Mouse (Mus musculus): ENCODE measurements around the gene Olfr320. TPM values are rescaled to one million over a fixed set of nuclear protein-coding genes. Genes with fewer than 3 reads are reported as not detected.
A peak's percentile ranks its signal among the peaks of the same experiment; 100 is the strongest.

The Olfr320 gene
- not detected in 2 replicates for polyA plus RNA-seq (2014; fragmentation: Nextera tagmentation; extraction: Ambion mirVana)

DNA sequence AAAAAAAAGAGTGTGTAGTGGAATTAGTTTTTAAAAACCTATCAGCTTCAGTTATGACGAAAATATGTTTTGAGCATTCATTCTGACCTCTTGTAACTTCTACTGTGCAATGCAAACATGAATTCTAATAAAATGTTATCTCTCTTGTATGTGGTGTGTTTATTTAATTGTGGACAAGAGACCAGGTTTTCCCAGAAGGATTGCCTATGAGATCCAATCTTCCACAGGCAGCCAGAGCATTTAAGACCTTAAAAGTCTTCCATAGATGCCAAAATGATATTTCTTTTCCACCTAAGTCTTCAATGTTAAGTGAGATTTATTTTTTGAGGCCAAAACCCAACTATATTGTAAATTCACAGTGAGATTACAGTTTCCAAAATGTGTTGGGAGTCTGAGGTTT lies at the start of gene Olfr320:
Olfr320 (plus strand) TSS at position 301 of the 400 bp plus-strand sequence.
- Histone ChIP-seq H3K4me2 (replicated peaks; ENCODE audit: low read depth, low read length) (no peak within 1 kb of the TSS), H3K4me1 (replicated peaks; ENCODE audit: control insufficient read depth, insufficient read depth, low read length) (no peaks in the 10 kb centered on the region), H3K9me3 (ENCODE audit: control insufficient read depth, low read length) (no peaks in the 10 kb centered on the region), H3K36me3 (ENCODE audit: control insufficient read depth, insufficient read depth, low read length) (no peaks in the 10 kb centered on the region), H3K9ac (ENCODE audit: low read depth, low read length) (no peak within 1 kb of the TSS), H3K27ac (ENCODE audit: low read depth, low read length) (no peak within 1 kb of the TSS), H3K27me3 (ENCODE audit: control insufficient read depth, insufficient read depth, low read length) (no peaks in the 10 kb centered on the region), H3K4me3 (ENCODE audit: low read depth, low read length) (no peak within 1 kb of the TSS)
- DNase-seq (ENCODE audit: low spot score): no peak
- ATAC-seq (ENCODE audit: low FRiP score): no peak
- 87% methylated on average over 1 of the region's 1 CpGs for WGBS

DNA sequence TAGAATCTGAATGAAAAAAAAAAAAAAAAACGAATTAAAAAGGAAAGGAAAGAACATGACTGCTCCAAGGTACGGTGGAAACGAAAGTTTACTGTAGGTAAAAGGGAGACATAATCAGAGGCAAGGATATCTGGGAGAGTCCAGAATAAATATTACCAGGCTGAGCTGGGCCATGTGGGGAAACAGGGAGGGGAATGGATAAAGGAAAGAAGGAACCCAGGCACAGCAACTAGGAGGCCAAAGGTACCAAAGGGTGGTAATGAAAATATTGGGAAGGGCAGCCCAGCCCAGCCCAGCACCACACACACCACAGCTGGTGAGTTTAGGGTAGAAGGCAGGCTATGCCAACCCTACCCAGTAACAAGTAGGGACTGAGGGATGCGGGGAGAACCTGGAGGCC lies 46.0 kb upstream of the Olfr320 start:
- Histone ChIP-seq H3K4me3 (ENCODE audit: low read depth, low read length) (no peak overlapping the region), H3K27ac (ENCODE audit: low read depth, low read length) (no peak overlapping the region), H3K4me2 (replicated peaks; ENCODE audit: low read depth, low read length) (no peak overlapping the region), H3K27me3 (ENCODE audit: control insufficient read depth, insufficient read depth, low read length) (no peaks in the 10 kb centered on the region), H3K4me1 (replicated peaks; ENCODE audit: control insufficient read depth, insufficient read depth, low read length) (no peaks in the 10 kb centered on the region), H3K36me3 (ENCODE audit: control insufficient read depth, insufficient read depth, low read length) (no peaks in the 10 kb centered on the region), H3K9ac (ENCODE audit: low read depth, low read length) (no peak overlapping the region), H3K9me3 (ENCODE audit: control insufficient read depth, low read length) (no peaks in the 10 kb centered on the region)
- DNase-seq (ENCODE audit: low spot score): no peak
- ATAC-seq (ENCODE audit: low FRiP score): no peak
- WGBS: 67% methylated on average over 4 of the region's 4 CpGs

DNA sequence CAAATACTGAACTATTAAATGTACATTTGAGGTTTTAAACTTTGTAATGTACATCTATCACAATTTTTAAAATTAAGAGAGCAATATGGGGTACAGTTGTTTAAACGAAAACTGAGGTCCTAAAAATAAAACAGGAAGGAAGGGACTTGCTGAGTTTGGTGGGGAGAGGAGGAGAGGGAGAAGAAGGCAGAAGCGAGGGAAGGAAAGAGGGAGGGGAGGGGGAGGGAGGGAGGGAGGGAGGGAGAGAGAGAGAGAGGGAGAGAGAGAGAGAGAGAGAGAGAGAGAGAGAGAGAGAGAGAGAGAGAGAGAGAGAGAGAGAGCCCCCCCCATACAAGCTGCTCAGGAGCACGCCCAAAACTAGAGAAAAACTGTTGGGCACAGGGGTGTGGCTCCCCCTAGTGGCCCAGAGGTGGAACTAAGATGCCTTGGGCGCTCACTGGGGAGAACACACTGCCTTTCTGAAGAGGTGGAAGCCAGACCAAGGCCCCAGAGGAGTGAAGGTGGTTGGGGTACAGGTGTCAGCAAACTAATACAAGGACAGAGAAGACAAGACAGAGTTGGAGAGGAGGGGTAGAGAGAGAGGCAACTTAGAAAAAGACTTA lies 44.4 kb upstream of the Olfr320 start:
- Histone ChIP-seq H3K4me2 (replicated peaks; ENCODE audit: low read depth, low read length) (no peak overlapping the region), H3K27me3 (ENCODE audit: control insufficient read depth, insufficient read depth, low read length) (peaks cover 5% of the 10 kb centered on the region), H3K27ac (ENCODE audit: low read depth, low read length) (no peak overlapping the region), H3K9ac (ENCODE audit: low read depth, low read length) (no peak overlapping the region), H3K36me3 (ENCODE audit: control insufficient read depth, insufficient read depth, low read length) (no peaks in the 10 kb centered on the region), H3K4me3 (ENCODE audit: low read depth, low read length) (no peak overlapping the region), H3K9me3 (ENCODE audit: control insufficient read depth, low read length) (no peaks in the 10 kb centered on the region), H3K4me1 (replicated peaks; ENCODE audit: control insufficient read depth, insufficient read depth, low read length) (peaks cover 2% of the 10 kb centered on the region; the same call in 1 of the 2 replicates)
- DNase-seq (ENCODE audit: low spot score) (peak; percentile 78), ATAC-seq (ENCODE audit: low FRiP score) (no peak)
- WGBS: 23% methylated on average over 3 of the region's 4 CpGs

DNA sequence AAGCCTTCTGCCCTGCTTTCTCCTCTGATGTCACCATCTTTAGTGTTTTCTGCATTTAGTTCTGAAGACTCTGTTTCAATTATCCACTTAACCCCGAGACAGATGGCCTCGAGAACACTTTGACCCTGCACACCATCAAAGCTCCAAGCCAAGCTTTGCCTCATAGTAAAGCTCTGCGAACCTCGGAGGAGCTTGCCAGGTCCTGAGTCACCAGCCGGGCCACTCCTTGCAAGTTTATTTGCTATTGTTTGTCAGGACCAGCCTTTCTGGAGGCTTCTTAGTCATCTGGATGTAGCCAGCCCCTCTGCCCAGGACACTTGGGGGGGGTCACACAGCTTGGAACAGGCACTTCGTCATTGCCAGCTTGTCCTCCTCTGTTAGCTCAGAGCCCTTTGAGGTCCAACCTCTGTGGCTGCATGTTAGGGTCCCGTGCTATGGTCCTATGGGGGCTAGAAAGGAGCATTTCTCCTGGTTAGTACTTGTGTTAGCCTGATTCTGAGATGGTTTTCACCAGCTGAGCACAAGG lies 42.7 kb upstream of the Olfr320 start:
- Histone ChIP-seq H3K4me1 (replicated peaks; ENCODE audit: control insufficient read depth, insufficient read depth, low read length) (peaks cover 2% of the 10 kb centered on the region; the same call in 1 of the 2 replicates), H3K4me2 (replicated peaks; ENCODE audit: low read depth, low read length) (no peak overlapping the region), H3K9ac (ENCODE audit: low read depth, low read length) (no peak overlapping the region), H3K27ac (ENCODE audit: low read depth, low read length) (no peak overlapping the region), H3K27me3 (ENCODE audit: control insufficient read depth, insufficient read depth, low read length) (peaks cover 9% of the 10 kb centered on the region), H3K36me3 (ENCODE audit: control insufficient read depth, insufficient read depth, low read length) (no peaks in the 10 kb centered on the region), H3K9me3 (ENCODE audit: control insufficient read depth, low read length) (no peaks in the 10 kb centered on the region), H3K4me3 (ENCODE audit: low read depth, low read length) (no peak overlapping the region)
- ATAC-seq (ENCODE audit: low FRiP score): no peak
- 76% methylated on average over 7 of the region's 7 CpGs for WGBS
- DNase-seq (ENCODE audit: low spot score): no peak

DNA sequence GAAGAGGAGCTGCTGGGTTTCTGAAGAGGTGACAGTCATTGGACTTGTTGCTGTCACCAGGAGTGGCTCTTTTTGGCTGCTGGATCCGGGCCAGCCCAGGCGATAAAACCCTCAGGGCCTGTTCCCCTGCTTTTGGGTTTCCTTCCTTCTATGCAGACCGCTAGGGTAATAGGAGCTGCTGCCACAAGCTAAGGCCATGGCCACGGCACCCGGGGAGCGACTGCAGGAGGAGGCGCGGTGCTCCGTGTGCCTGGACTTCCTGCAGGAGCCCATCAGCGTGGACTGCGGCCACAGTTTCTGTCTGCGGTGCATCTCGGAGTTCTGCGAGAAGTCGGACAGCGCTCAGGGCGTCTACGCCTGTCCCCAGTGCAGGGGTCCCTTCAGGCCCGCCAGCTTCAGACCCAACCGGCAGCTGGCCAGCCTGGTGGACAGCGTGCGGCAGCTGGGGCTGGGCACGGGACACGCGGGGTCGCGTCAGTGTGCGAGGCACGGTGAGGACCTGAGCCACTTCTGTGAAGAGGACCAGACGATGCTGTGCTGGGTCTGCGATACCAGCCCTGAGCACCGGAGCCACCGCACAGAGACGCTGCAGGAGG lies 40.5 kb upstream of the Olfr320 start, which contains the start of gene Trim58:
Trim58 (plus strand) TSS at position 194 of the 596 bp plus-strand sequence.
- 0 out of 2 replicates have a peak within 1 kb of the TSS, but pooled peaks have one; percentile 20 for H3K27ac ChIP-seq (ENCODE audit: low read depth, low read length)
- no peak for ATAC-seq (ENCODE audit: low FRiP score)
- WGBS: 5% methylated on average over 34 of the region's 34 CpGs

DNA sequence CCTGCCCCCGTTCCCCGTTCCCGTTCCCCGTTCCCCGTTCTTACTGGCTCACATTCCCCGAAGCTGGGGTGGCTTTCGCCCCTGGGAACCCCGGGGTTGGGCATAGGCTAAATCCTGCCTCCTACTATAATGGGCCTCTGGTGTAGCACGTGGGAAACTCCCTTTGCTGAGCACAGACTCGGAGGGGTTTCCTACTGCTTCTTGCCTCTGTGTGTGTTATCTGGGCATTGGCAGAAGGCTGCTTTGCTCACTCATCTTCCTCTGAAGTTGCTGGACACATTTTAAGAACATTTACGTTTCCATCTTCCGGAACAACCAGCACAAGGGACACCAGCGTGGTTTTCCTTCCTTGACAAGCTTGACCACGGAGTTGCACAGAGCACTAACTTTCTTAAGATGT lies 39.8 kb upstream of the Olfr320 start:
- Histone ChIP-seq H3K4me3 (ENCODE audit: low read depth, low read length) (peak overlapping the region; percentile 30), H3K4me1 (replicated peaks; ENCODE audit: control insufficient read depth, insufficient read depth, low read length) (peaks cover 2% of the 10 kb centered on the region; the same call in 1 of the 2 replicates), H3K9ac (ENCODE audit: low read depth, low read length) (no peak overlapping the region), H3K27ac (ENCODE audit: low read depth, low read length) (no peak overlapping the region), H3K9me3 (ENCODE audit: control insufficient read depth, low read length) (no peaks in the 10 kb centered on the region), H3K36me3 (ENCODE audit: control insufficient read depth, insufficient read depth, low read length) (no peaks in the 10 kb centered on the region), H3K27me3 (ENCODE audit: control insufficient read depth, insufficient read depth, low read length) (peaks cover 9% of the 10 kb centered on the region), H3K4me2 (replicated peaks; ENCODE audit: low read depth, low read length) (peak overlapping the region; percentile 95)
- ATAC-seq (ENCODE audit: low FRiP score) (no peak), DNase-seq (ENCODE audit: low spot score) (no peak)
- WGBS: 38% methylated on average over 13 of the region's 14 CpGs

More for the DNA sequence above, 40.5 kb upstream of the Olfr320 start, which contains the start of gene Trim58:
- peak within 1 kb of the TSS; percentile 50; the same call in 1 of the 2 replicates for H3K9ac ChIP-seq (ENCODE audit: low read depth, low read length)
- no peaks in the 10 kb centered on the region for H3K36me3 ChIP-seq (ENCODE audit: control insufficient read depth, insufficient read depth, low read length)
- peaks cover 2% of the 10 kb centered on the region; the same call in 1 of the 2 replicates for H3K4me1 ChIP-seq (replicated peaks; ENCODE audit: control insufficient read depth, insufficient read depth, low read length)
- H3K4me3 ChIP-seq (ENCODE audit: low read depth, low read length): peak within 1 kb of the TSS; percentile 30
- peak within 1 kb of the TSS; percentile 95 for H3K4me2 ChIP-seq (replicated peaks; ENCODE audit: low read depth, low read length)
- peak; percentile 46 for DNase-seq (ENCODE audit: low spot score)
- H3K27me3 ChIP-seq (ENCODE audit: control insufficient read depth, insufficient read depth, low read length): peaks cover 9% of the 10 kb centered on the region
- no peaks in the 10 kb centered on the region for H3K9me3 ChIP-seq (ENCODE audit: control insufficient read depth, low read length)

DNA sequence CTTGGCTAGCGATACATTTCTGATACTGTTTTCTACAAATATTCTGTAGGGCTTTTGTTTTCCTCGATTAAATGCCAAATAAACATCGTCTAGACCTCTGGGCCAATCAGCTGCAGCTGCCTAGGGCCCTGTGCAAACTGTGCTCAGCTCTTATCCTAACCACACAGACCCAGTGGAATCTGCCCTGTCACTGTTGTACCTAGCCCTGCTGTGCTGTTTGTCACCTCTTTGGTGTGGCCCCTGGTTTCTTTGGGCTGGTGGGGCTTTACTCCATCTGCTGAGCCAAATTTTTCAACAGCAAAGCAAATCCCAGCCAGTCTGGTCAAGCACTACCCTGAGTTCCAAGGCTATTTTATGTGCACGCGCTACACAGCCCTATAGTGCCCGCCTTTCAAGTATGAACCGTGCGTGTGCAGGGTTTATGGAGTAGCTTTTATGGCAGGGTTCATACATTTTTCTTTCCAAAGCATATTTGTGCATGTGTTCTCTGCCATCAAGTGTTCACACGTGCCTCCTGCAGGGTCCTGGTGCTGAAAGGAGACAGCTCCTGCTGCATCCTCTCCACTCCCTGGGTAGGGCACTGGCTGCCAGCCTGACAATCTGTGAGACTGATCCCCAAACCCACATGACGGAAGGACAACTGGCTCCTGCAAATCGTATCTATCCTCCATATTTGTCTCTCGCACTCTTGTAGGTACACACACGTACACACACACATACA lies 39.1 kb upstream of the Olfr320 start:
- H3K4me3 ChIP-seq (ENCODE audit: low read depth, low read length): no peak overlapping the region
- H3K4me1 ChIP-seq (replicated peaks; ENCODE audit: control insufficient read depth, insufficient read depth, low read length): peaks cover 2% of the 10 kb centered on the region; the same call in 1 of the 2 replicates
- H3K9ac ChIP-seq (ENCODE audit: low read depth, low read length): no peak overlapping the region
- DNase-seq (ENCODE audit: low spot score): no peak
- H3K27me3 ChIP-seq (ENCODE audit: control insufficient read depth, insufficient read depth, low read length): peaks cover 9% of the 10 kb centered on the region
- no peaks in the 10 kb centered on the region for H3K36me3 ChIP-seq (ENCODE audit: control insufficient read depth, insufficient read depth, low read length)
- H3K27ac ChIP-seq (ENCODE audit: low read depth, low read length): no peak overlapping the region
- no peak for ATAC-seq (ENCODE audit: low FRiP score)
- WGBS: 84% methylated on average over 13 of the region's 13 CpGs
- H3K4me2 ChIP-seq (replicated peaks; ENCODE audit: low read depth, low read length): no peak overlapping the region; the same call in 1 of the 2 replicates
- H3K9me3 ChIP-seq (ENCODE audit: control insufficient read depth, low read length): no peaks in the 10 kb centered on the region

DNA sequence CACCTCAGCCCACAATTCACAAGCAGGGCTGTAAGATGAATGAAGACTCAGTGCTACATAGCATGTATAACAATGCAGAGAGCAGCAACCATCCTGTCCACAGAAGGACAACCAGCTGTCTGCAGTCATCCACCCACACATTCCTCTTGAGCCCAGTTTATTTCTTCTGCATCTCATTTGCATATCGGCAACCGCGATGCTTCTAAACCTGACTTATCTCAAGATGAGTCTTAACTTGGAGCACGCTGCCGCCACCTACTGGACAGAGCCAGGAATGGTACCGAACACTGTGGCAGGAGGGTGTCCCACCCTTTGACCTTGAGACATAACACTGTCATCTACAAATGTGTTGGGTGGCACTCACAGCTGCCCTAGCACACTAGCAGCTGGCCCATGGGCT lies 37.5 kb upstream of the Olfr320 start:
- peaks cover 9% of the 10 kb centered on the region for H3K27me3 ChIP-seq (ENCODE audit: control insufficient read depth, insufficient read depth, low read length)
- ATAC-seq (ENCODE audit: low FRiP score) (no peak), DNase-seq (ENCODE audit: low spot score) (peak; percentile 61)
- H3K27ac ChIP-seq (ENCODE audit: low read depth, low read length): no peak overlapping the region
- no peaks in the 10 kb centered on the region for H3K36me3 ChIP-seq (ENCODE audit: control insufficient read depth, insufficient read depth, low read length)
- no peak overlapping the region for H3K4me3 ChIP-seq (ENCODE audit: low read depth, low read length)
- no peak overlapping the region for H3K4me2 ChIP-seq (replicated peaks; ENCODE audit: low read depth, low read length)
- 33% methylated on average over 6 of the region's 6 CpGs for WGBS
- no peak overlapping the region for H3K9ac ChIP-seq (ENCODE audit: low read depth, low read length)
- no peaks in the 10 kb centered on the region for H3K9me3 ChIP-seq (ENCODE audit: control insufficient read depth, low read length)
- peaks cover 2% of the 10 kb centered on the region; the same call in 1 of the 2 replicates for H3K4me1 ChIP-seq (replicated peaks; ENCODE audit: control insufficient read depth, insufficient read depth, low read length)
